Mouse (Mus musculus): ENCODE measurements at regions not wholly inside any gene's neighbourhood (a gene's known extent, or its start where the extent isn't known, plus 50 kb on each side); places are given as distances from the start of the nearest gene placed in this dataset.

- no peak for DNase-seq
Observed at GRCm38 (mm10) chr10:126176759-126177473, 210.9 kb downstream of the Lrig3 start.

GRCm38 (mm10) chr10:126182386-126182785 lies 216.4 kb downstream of the Lrig3 start:
- no peak for DNase-seq

GRCm38 (mm10) chr10:126183961-126184360 lies 218.0 kb downstream of the Lrig3 start:
- DNase-seq, result no peak

- DNase-seq, result no peak
Observed at GRCm38 (mm10) chr10:126185410-126185809, 219.4 kb downstream of the Lrig3 start.

- no peak for DNase-seq
Observed at GRCm38 (mm10) chr10:126186086-126186485, 220.1 kb downstream of the Lrig3 start.

- DNase-seq, result no peak
Observed at GRCm38 (mm10) chr10:126189001-126189400, 223.0 kb downstream of the Lrig3 start.

Measured in right cerebral cortex, adult 18-20 months (tissue).